Mouse (Mus musculus) layer of hippocampus, postnatal 14 days (tissue): ENCODE measurements at regions not wholly inside any gene's neighbourhood (a gene's known extent, or its start where the extent isn't known, plus 50 kb on each side); places are given as distances from the start of the nearest gene placed in this dataset.

ENCODE experiments used
- DNase-seq, 2 experiments: peaks; one replicate each; pipeline ENCODE4 v3.0.0; 2021 to 2022; ENCODE audit warnings: low spot score in 2 of 2, mixed read lengths in 1 of 2

GRCm38 (mm10) chr19:48090393-48090792 is 115.4 kb upstream of the Sorcs3 start:
- peak in 1 of 2 experiments; percentile 22 for DNase-seq

- peak; percentile 38 to 69 for DNase-seq
These were observed 108.5 kb upstream of the Sorcs3 start for GRCm38 (mm10) chr19:48097363-48097762.

GRCm38 (mm10) chr19:48097942-48098596 is 107.8 kb upstream of the Sorcs3 start:
- DNase-seq = peak; percentile 22 to 33

- no peak for DNase-seq
These were observed 104.8 kb upstream of the Sorcs3 start for GRCm38 (mm10) chr19:48100991-48101390.

- DNase-seq = no peak
These were observed 90.7 kb upstream of the Sorcs3 start for GRCm38 (mm10) chr19:48115155-48115554.

GRCm38 (mm10) chr19:48115728-48116127 is 90.1 kb upstream of the Sorcs3 start:
- no peak for DNase-seq

GRCm38 (mm10) chr19:48116689-48117088 is 89.1 kb upstream of the Sorcs3 start:
- DNase-seq = no peak

- DNase-seq = no peak
These were observed 88.2 kb upstream of the Sorcs3 start for GRCm38 (mm10) chr19:48117646-48118045.

- no peak for DNase-seq
These were observed 83.5 kb upstream of the Sorcs3 start for GRCm38 (mm10) chr19:48122281-48122680.

- DNase-seq = no peak
These were observed 82.0 kb upstream of the Sorcs3 start for GRCm38 (mm10) chr19:48123777-48124176.

- DNase-seq = no peak
These were observed 80.1 kb upstream of the Sorcs3 start for GRCm38 (mm10) chr19:48125731-48126130.

GRCm38 (mm10) chr19:48128089-48128488 is 77.7 kb upstream of the Sorcs3 start:
- DNase-seq = peak; percentile 39 to 54

GRCm38 (mm10) chr19:48136231-48136630 is 69.6 kb upstream of the Sorcs3 start:
- no peak for DNase-seq

GRCm38 (mm10) chr19:48144129-48144528 is 61.7 kb upstream of the Sorcs3 start:
- peak; percentile 63 to 67 for DNase-seq
